Mouse (Mus musculus) ovary, postnatal 10 days (tissue): ENCODE measurements around the gene Coro1c.
A peak's percentile ranks its signal among the peaks of the same experiment; 100 is the strongest.
"Not testable (repeated sequence)": the region's sequence is repeated elsewhere in the genome, so short reads cannot be mapped to it uniquely, and the experiment has no call there.

Experiments
- DNase-seq: peaks from one replicate; pipeline ENCODE4 v3.0.0; 2022; ENCODE audit warnings: low spot score

Gene Coro1c

GRCm38 (mm10) chr5:113828481-113828880, 80.1 kb downstream of the Coro1c start:
- no peak for DNase-seq

GRCm38 (mm10) chr5:113827991-113828411, 80.6 kb downstream of the Coro1c start:
- no peak for DNase-seq

DNA sequence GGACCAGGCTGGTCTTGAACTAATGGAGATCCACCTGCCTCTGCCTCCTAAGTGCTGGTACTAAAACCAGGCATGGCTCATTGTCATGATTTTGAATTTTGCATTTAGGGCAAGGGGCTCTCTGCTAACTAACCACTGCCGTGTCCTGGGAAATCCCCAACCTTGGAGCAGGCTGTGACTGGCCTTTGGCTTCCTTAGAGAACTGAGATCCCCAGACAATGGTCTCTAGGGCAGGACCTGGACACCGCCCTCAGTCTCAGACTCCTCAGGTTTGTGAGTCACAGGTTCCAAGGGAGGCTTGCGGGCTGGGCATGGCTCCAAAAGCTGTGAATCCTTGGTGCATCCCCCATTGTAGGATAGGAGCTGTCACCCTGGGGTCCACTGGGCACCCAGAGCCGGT, 81.9 kb downstream of the Coro1c start:
- no peak for DNase-seq

- no peak for DNase-seq
These were observed 83.0 kb downstream of the Coro1c start for GRCm38 (mm10) chr5:113825558-113825957.

DNA sequence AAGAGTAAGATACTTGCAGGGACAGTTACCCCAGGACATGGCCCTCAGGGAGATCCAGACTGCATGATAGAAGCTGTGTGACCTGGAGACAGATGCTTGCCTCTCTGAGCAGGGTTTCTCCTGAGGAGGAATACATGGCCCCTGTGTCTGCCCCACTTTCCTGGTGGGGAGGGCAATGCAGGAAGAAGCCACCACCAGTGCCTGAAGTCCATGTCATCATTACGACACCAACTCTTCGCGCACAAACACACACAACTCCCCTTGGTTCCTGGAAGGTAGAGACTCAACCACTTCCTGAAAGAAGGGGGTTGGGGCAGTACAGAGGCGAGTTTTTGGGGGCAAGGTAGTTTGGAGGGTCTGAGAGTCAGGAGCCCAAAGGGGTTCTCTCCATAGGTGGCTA, 84.3 kb downstream of the Coro1c start:
- DNase-seq, result no peak

DNA sequence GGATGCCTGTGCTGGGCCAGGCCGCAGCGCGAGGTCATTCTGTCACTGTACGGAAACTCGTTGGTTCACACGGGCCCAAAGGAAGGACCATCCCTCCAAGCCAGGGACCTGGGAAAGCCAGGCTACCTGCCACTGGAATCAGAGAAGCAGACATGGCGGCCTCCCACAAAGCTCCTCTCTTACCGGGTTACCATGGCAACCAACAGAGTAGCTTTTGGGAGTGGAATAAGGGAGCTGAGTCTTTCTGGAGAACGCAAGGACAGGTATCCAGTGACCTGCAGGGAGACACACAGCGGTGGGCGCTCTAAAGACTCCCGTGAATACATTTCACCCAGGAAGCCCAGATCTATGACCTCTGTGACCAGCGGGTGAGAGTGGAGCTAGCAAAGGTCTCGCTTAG, 90.0 kb downstream of the Coro1c start:
- no peak for DNase-seq

DNA sequence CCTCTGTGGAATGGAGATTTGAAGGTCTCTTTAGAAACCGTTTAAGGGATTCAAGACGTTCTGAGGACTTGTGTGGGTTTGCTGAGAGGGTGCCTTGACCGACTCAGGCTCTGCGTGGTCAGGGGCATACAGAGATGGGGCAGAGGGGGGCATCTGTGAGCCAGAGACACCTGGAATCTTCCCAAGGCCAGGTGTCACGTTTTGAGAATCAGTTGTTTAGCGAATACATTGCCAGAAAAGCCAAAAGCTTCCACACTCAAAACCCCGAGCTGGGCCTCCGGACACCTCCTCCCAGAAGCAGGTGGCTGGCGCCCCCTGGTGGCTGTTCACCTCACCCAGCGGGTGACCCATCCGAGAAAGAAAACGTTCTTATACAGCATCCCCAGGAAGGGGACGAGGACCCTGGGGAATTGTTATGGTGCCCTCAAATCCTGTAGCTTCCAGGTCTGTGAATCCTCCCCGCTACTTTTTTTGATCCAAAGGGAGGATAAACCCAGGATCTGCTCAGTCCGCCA, 92.9 kb downstream of the Coro1c start:
- DNase-seq, result peak; percentile 46

GRCm38 (mm10) chr5:113815041-113815389, 93.5 kb downstream of the Coro1c start:
- DNase-seq, result no peak

DNA sequence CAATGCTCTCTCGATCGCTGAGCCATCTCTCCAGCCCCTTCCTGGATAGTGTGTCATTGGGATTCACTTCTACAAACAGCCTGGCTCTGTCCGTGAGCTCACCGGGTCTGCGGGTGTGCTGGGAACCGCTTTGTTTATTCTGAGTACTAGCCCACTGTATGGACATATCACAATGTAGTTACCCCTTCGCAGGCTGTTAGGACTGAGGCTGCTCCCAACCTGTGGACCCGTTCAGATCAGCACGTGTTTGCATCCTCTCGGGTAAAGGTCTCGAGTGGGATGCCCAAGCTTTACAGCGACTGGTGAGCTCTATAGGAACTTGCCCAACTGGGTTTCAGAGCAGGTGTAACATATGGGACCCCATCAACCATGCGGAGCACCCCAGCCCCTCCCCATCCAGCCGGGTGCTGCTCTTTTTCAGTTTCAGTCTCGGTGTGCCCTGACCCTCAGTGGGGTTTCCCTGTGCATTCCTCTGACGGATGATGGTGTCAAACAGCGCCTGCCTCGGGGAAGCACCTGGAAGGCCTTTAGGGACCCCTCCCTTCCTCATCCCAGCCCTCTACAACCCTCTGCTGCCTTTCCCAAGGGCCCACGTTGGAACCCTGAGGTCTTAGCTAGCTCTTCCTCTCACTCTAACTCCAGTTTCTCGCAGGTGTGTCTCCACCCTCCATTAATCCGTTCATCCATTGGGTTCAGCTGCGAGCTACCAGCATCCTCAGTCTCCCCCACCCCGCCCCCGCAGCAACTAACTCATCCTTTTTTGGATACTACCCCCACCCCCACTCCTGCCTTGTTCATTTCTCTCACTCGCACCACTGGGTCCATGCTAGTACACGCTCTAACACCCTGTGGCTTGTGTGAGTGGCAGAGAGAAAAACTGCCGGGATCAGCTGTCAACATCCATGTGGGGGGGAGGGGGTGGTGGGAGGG, 94.2 kb downstream of the Coro1c start:
- no peak for DNase-seq

GRCm38 (mm10) chr5:113813608-113814007, 95.0 kb downstream of the Coro1c start:
- no peak for DNase-seq

GRCm38 (mm10) chr5:113812638-113813037, 95.9 kb downstream of the Coro1c start:
- no peak for DNase-seq

DNA sequence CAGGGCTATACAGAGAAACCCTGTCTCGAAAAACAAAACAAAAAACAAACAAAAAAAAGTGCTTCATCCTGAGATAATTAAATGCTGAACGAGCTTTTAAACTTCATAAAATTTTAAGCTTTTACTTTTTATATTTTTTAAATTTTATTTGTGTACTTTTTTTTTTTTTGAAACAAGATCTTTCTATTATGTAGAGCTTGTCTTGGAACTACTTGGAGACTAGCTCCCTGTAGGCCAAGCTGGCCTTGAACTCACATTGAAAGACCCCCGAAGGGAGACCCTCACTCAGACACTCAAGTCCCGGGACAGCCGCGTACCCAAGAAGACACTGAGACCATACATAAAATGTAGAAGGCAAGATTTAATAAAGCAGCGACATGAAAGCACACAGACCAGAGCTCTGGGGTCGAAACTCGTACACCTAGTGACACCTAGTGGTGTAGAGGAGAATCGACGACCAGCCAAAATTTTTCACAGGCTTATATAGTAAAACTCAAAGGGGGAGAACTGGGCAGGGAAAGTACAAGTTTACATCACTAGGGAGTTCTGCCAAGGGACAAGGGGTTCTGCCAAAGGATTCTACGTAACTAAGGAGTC, 96.6 kb downstream of the Coro1c start:
- not testable (repeated sequence) for DNase-seq

DNA sequence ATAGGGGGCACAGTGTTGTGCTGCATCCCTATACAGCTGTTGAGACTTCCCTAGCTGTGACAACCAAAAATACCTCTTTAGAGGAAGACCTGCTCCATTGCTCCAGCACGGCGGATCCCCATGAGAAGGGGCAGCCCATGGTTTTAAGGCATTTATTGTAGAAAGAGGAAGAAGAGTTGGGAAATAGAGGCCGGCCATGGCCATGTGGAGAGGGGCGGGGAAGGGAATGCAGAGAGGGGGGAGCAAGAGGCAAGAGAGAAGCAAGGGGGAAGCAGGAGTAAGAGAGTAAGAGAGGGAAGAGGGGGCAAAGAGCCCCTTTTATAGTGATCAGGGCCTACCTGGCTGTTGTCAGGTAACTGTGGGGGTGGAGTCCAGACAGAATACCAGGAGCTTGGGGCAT, 98.4 kb downstream of the Coro1c start:
- no peak for DNase-seq

DNA sequence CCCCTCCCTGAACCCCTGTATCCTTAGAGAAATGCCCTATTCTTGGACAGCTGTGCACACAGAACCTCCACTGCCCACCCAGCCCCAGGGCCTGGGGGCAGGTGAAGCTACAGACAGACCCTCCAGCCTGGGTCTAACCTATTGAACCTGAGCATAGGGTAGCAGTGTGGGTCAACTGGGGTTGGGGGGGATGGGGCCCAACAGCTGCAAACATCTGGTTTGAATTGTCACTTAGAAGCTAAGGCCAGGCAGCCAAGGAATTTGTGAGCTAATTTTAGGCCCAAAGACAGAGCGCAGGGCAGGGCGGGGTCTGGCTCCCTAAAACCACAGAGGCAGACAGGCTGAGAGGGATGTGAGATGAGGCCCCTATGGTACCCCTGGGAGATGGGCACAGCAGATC, 100.4 kb downstream of the Coro1c start:
- DNase-seq, result no peak

DNA sequence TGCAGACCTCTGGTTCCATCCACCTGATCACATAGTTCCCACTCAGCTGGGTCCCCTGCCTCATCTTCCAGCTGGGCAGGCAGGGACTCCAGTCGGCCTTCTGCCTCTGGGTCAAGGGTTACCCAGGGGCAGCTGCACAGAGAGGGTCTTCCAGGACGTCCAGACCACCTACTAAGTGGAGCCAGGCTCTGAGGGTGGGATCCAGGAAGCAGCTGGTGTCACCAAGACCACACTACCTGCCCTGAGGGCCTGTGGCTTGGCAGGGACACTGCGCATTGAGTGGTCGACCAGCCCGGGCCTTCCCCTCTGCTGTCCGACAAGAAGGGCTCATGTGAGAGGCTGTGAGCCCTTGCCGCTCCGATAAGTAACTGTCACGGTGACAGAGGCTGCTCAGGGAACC, 100.8 kb downstream of the Coro1c start:
- DNase-seq, result no peak

DNA sequence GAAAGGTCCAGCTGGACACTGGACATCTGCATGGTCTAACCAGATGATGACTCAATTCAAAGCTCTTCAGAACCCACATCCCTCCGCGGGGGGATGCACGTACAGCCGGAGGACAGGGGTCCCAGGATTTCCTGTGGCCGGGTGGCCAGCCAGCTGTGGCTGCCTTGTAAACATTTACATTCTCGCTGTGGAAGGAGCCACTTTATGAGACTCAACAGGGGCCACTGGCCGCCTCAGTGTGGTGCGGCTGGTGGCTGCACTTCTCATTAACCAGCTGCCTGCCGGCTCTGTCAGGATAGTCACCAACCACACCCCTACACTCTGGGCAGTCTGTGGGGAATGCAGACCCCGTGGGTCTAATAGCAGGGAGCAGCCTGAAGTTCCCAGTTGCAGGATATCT, 102.1 kb downstream of the Coro1c start:
- DNase-seq, result no peak

DNA sequence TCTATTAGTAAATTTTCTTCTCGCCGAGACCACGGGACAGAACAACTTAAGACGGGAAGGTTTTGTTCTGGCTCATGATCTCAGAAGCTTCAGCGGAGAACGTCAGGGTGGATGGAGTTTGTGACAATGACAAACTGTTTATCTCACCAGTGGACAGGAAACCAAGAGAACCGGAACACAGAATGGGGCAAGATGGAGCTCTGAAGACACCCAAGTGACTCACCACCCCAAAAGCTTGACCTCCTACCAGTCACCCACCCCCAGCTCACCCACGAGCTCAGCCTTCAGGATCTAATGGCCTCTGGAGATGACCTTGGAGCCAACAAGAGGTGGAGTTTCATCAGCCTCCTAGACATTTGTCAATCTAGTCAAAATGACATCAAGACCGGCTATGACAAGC, 103.3 kb downstream of the Coro1c start:
- no peak for DNase-seq

- DNase-seq, result no peak
These were observed 104.1 kb downstream of the Coro1c start for GRCm38 (mm10) chr5:113804395-113804966.

DNA sequence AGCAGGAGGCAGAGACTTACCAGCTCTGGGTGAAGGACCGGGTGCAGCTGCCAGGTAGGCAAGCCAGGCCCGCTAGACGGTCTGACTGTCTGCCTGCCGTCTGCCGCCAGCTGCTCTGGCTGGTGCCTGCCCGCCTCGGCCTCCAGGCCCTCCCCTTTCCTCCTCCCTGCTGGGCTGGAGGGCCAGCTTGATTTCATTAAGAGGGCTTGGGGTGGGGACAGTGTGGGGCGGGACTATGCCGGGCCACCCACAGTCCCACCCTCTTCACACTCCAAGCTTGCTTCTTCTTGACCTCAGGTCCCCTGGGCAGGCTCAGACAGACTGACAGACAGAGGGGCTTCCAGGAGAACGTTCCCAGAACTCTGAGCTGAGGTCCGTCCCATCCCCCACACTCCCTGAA, 108.3 kb downstream of the Coro1c start, which contains the start of gene Tmem119:
Gene Tmem119 (minus strand): TSS at position 237 of the 400 bp plus-strand sequence.
- peak; percentile 39 for DNase-seq

- no peak for DNase-seq
These were observed 108.9 kb downstream of the Coro1c start for GRCm38 (mm10) chr5:113799691-113800090.

DNA sequence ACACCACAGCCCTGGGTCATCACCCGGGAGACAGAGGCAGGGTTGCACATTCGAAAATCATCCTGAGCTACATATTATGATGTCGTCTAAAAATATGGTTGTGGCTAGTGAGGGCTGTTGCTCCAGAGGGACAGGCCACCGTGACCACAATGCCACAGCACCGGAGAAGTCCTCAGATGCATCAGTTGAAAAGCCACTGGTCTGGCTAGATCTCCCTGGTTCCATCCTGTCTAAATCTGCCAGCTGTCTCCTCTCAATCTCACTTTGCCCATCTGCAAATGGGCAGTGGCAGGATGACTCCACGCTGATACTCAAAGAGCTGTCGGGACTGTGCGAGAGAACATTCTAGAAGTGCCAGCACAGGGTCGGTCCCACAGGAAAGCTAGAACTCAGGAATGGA, 110.0 kb downstream of the Coro1c start:
- no peak for DNase-seq

GRCm38 (mm10) chr5:113797149-113797882, 111.2 kb downstream of the Coro1c start:
- DNase-seq, result no peak
